In genomic region chr11:43495532-43495931, GRCm38 (mm10) we compare ENCODE assay signal across 8 mouse cellular contexts. TPM values are rescaled to one million over a fixed set of nuclear protein-coding genes. Genes with fewer than 3 reads are reported as not detected.
A peak's percentile ranks its signal among the peaks of the same experiment; 100 is the strongest.
DNase-seq lines count a peak whose midpoint lies in the region; ATAC-seq and TF ChIP-seq lines count a peak whose summit lies in the region.

No protein-coding gene starts in this region.

- no peaks in the 10 kb centered on the region for H3K36me3 ChIP-seq in hindbrain, postnatal 0 days (ENCODE audit: insufficient read depth, low read length)
- H3K36me3 ChIP-seq in hindbrain, embryonic 11.5 days (ENCODE audit: control insufficient read depth, insufficient read depth, low read length) = no peaks in the 10 kb centered on the region
- H3K36me3 ChIP-seq in forebrain, embryonic 11.5 days (ENCODE audit: control insufficient read depth, insufficient read depth, low read length) = no peaks in the 10 kb centered on the region

- WGBS in hindbrain, postnatal 0 days = 29% methylated on average over 3 of the region's 3 CpGs
- 69% methylated on average over 3 of the region's 3 CpGs for WGBS in hindbrain, embryonic 11.5 days
- 82% methylated on average over 3 of the region's 3 CpGs for WGBS in forebrain, embryonic 11.5 days

- intact Hi-C loops in left cerebral cortex, postnatal 25 days (cut with DNase I) = loop anchor here (10.0 kb wide), 1 partner anchor 969 kb away; no protein-coding TSS in a partner anchor

- no peak overlapping the region for H3K4me2 ChIP-seq in hindbrain, postnatal 0 days (ENCODE audit: low read depth, low read length)
- no peak overlapping the region for H3K4me2 ChIP-seq in hindbrain, embryonic 11.5 days (replicated peaks; ENCODE audit: low read depth, low read length)
- H3K4me2 ChIP-seq in forebrain, embryonic 11.5 days (ENCODE audit: low read depth, low read length, severe bottlenecking) = no peak overlapping the region

- TF ChIP-seq CTCF in hindbrain, postnatal 0 days (IDR thresholded peaks at IDR 0.05; ENCODE audit: low read depth) = no peak

- no peaks in the 10 kb centered on the region for H3K4me1 ChIP-seq in hindbrain, postnatal 0 days (ENCODE audit: insufficient read depth, low read length)
- no peaks in the 10 kb centered on the region for H3K4me1 ChIP-seq in hindbrain, embryonic 11.5 days (replicated peaks; ENCODE audit: control insufficient read depth, insufficient read depth, low read length)
- H3K4me1 ChIP-seq in forebrain, embryonic 11.5 days (replicated peaks; ENCODE audit: control insufficient read depth, insufficient read depth, low read length) = no peaks in the 10 kb centered on the region

- no peak overlapping the region for H3K9ac ChIP-seq in hindbrain, postnatal 0 days (replicated peaks; ENCODE audit: low read length)
- no peak overlapping the region for H3K9ac ChIP-seq in hindbrain, embryonic 11.5 days (ENCODE audit: low read depth, low read length)
- no peak overlapping the region for H3K9ac ChIP-seq in forebrain, embryonic 11.5 days (ENCODE audit: low read length)

- ATAC-seq in hindbrain, postnatal 0 days = no peak
- no peak for ATAC-seq in hindbrain, embryonic 11.5 days (ENCODE audit: low FRiP score)
- ATAC-seq in forebrain, embryonic 11.5 days (replicated peaks; ENCODE audit: low FRiP score) = no peak

- no peak overlapping the region for H3K27ac ChIP-seq in hindbrain, postnatal 0 days
- H3K27ac ChIP-seq in hindbrain, embryonic 11.5 days (ENCODE audit: low read depth, low read length) = no peak overlapping the region
- H3K27ac ChIP-seq in forebrain, embryonic 11.5 days (ENCODE audit: low read depth, low read length) = no peak overlapping the region

- no peaks in the 10 kb centered on the region for H3K27me3 ChIP-seq in hindbrain, postnatal 0 days (ENCODE audit: insufficient read depth, low read length)
- no peaks in the 10 kb centered on the region for H3K27me3 ChIP-seq in hindbrain, embryonic 11.5 days (ENCODE audit: control insufficient read depth, insufficient read depth, low read length)
- H3K27me3 ChIP-seq in forebrain, embryonic 11.5 days (ENCODE audit: control insufficient read depth, insufficient read depth, low read length) = no peaks in the 10 kb centered on the region

- no peak overlapping the region for H3K4me3 ChIP-seq in hindbrain, postnatal 0 days (ENCODE audit: low read length)
- H3K4me3 ChIP-seq in hindbrain, embryonic 11.5 days (ENCODE audit: low read depth, low read length) = no peak overlapping the region
- no peak overlapping the region for H3K4me3 ChIP-seq in forebrain, embryonic 11.5 days (ENCODE audit: low read depth, low read length)

- DNase-seq in hindbrain, postnatal 0 days (ENCODE audit: low spot score) = peak; percentile 36
- DNase-seq in hindbrain, embryonic 11.5 days (ENCODE audit: low spot score) = no peak
- DNase-seq in MEL-GATA-1-ER (ENCODE audit: extremely low read depth, low read depth) = peak; percentile 67
- peak; percentile 43 to 65 for DNase-seq in adrenal gland, postnatal 4 days (ENCODE audit: low spot score in 2 of 2)
- DNase-seq in left cerebral cortex, postnatal 25 days (ENCODE audit: low spot score in 2 of 2) = peak; percentile 40 to 73
- no peak for DNase-seq in thymus, postnatal 25 days
- DNase-seq in forebrain, embryonic 11.5 days (ENCODE audit: low spot score) = no peak
- no peak for DNase-seq in layer of hippocampus, adult 9-10 months (ENCODE audit: low spot score)

- 0 out of 2 replicates have a peak, but pooled peaks cover 3% of the 10 kb centered on the region for H3K9me3 ChIP-seq in hindbrain, postnatal 0 days (ENCODE audit: low read length)
- H3K9me3 ChIP-seq in hindbrain, embryonic 11.5 days (ENCODE audit: control insufficient read depth, low read length) = no peaks in the 10 kb centered on the region
- no peaks in the 10 kb centered on the region for H3K9me3 ChIP-seq in forebrain, embryonic 11.5 days (ENCODE audit: control insufficient read depth, low read length)

RNA-seq across cellular contexts. Expression of gene C1qtnf2, which starts 21.5 kb away (rescaled TPM):
- total RNA-seq in hindbrain, postnatal 0 days (2014; rRNA removed) = 13.9 and 15.7 TPM in 2 replicates
- polyA plus RNA-seq in hindbrain, postnatal 0 days (2015; fragmentation: Nextera tagmentation; extraction: Ambion mirVana) = 21.5 and 21.6 TPM in 2 replicates
- polyA plus RNA-seq in hindbrain, embryonic 11.5 days (2014; fragmentation: Nextera tagmentation; extraction: Ambion mirVana) = 3.2 and 3.3 TPM in 2 replicates
- 10 to 100 TPM; 17.6 to 20.7 TPM for total RNA-seq in adrenal gland, postnatal 4 days (2021)
- total RNA-seq in left cerebral cortex, postnatal 25 days (2021) = 1 to 10 TPM; 1.6 to 1.8 TPM
- polyA plus RNA-seq in forebrain, embryonic 11.5 days (2014; fragmentation: Nextera tagmentation; extraction: Ambion mirVana) = 1.1 and 1.6 TPM in 2 replicates

RNA-seq across cellular contexts. Expression of gene Ccnjl, which starts 33.1 kb away (rescaled TPM):
- 2.4 and 3.5 TPM in 2 replicates for total RNA-seq in hindbrain, postnatal 0 days (2014; rRNA removed)
- polyA plus RNA-seq in hindbrain, postnatal 0 days (2015; fragmentation: Nextera tagmentation; extraction: Ambion mirVana) = 4.6 and 5.5 TPM in 2 replicates
- 34.2 and 37.7 TPM in 2 replicates for polyA plus RNA-seq in hindbrain, embryonic 11.5 days (2014; fragmentation: Nextera tagmentation; extraction: Ambion mirVana)
- 10 to 100 TPM; 10.2 to 16.2 TPM for total RNA-seq in adrenal gland, postnatal 4 days (2021)
- 1 to 10 TPM; 3.7 to 3.8 TPM for total RNA-seq in left cerebral cortex, postnatal 25 days (2021)
- 30.7 and 32.3 TPM in 2 replicates for polyA plus RNA-seq in forebrain, embryonic 11.5 days (2014; fragmentation: Nextera tagmentation; extraction: Ambion mirVana)

Comparison
In these comparisons a context has a peak if more than half of its experiments do, and no peak if none do; other contexts are left out.
1. DNase-seq: peak in hindbrain, postnatal 0 days (single experiment), MEL-GATA-1-ER (single experiment), adrenal gland, postnatal 4 days (2 of 2) and left cerebral cortex, postnatal 25 days (2 of 2); none in hindbrain, embryonic 11.5 days (single experiment), thymus, postnatal 25 days (single experiment), forebrain, embryonic 11.5 days (single experiment) and layer of hippocampus, adult 9-10 months (single experiment).